Comparison of ENCODE assay signal across 8 mouse cellular contexts in the genomic region with DNA sequence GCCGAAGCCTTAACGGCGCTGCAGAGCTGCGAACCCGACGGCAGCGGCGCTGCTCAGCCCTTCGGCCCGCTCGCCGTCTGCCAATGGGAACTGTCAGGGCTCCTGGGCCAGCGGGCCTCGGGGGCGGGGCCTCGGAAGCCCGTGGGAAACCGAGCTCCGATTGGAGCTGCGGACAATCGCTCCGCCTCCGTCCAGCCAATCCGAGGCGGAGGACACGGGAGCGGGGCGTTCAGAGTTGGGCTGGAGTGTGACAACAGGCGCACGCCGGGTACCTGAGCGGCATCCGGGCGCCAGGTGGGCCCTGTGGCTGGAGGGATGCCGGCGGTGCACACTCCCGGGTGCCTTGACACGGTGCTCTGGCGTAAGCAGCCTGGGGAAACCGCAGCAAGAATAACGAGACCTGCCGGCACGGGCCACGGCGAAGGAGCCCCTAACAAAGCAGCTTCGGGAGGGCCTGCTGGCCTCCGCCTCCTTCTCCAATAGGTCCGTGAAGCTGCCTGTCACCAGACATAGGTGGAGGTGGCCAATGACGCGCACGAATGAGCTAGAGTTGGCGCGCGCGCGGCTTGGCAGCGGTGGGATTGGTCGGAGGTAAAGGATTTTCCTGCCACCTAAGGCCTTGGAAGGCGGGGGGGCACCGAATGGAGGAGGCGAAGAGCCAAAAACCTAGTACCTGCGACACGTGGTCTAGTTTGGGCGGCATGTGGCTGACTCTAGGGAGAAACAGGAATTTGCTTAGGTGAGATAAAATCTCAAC. TPM values are rescaled to one million over a fixed set of nuclear protein-coding genes. Genes with fewer than 3 reads are reported as not detected.
DNase-seq lines count a peak whose midpoint lies in the region; ATAC-seq and TF ChIP-seq lines count a peak whose summit lies in the region.

TSS of gene Tiam1 (minus strand) at position 10 of the 757 bp plus-strand sequence.

- no peaks in the 10 kb centered on the region for H3K27me3 ChIP-seq in ES-Bruce4 (ENCODE audit: control insufficient read depth, insufficient read depth, low read length, poor library complexity, severe bottlenecking)
- H3K27me3 ChIP-seq in forebrain, embryonic 11.5 days (ENCODE audit: control insufficient read depth, insufficient read depth, low read length) = no peaks in the 10 kb centered on the region
- H3K27me3 ChIP-seq in heart, embryonic 16.5 days (ENCODE audit: control insufficient read depth, insufficient read depth, low read length) = no peaks in the 10 kb centered on the region
- H3K27me3 ChIP-seq in liver, embryonic 13.5 days = peaks cover 21% of the 10 kb centered on the region
- no peaks in the 10 kb centered on the region for H3K27me3 ChIP-seq in stomach, embryonic 14.5 days (ENCODE audit: control insufficient read depth, insufficient read depth, low read length)

- H3K4me1 ChIP-seq in ES-Bruce4 (ENCODE audit: control insufficient read depth, insufficient read depth, low read length) = peaks cover 2% of the 10 kb centered on the region
- H3K4me1 ChIP-seq in forebrain, embryonic 11.5 days (replicated peaks; ENCODE audit: control insufficient read depth, insufficient read depth, low read length) = peaks cover 7% of the 10 kb centered on the region
- H3K4me1 ChIP-seq in heart, embryonic 16.5 days (ENCODE audit: control insufficient read depth, insufficient read depth, low read length) = peaks cover 11% of the 10 kb centered on the region
- peaks cover 45% of the 10 kb centered on the region for H3K4me1 ChIP-seq in liver, embryonic 13.5 days (replicated peaks)
- H3K4me1 ChIP-seq in stomach, embryonic 14.5 days (ENCODE audit: control insufficient read depth, insufficient read depth, low read length) = peaks cover 15% of the 10 kb centered on the region; the same call in 1 of the 2 replicates

- ATAC-seq in forebrain, embryonic 11.5 days (replicated peaks; ENCODE audit: low FRiP score) = peak; percentile 98
- ATAC-seq in heart, embryonic 16.5 days (replicated peaks; ENCODE audit: extremely low read depth, insufficient read depth, low FRiP score) = peak; percentile 96
- ATAC-seq in liver, embryonic 13.5 days (ENCODE audit: low read depth) = peak; percentile 95
- ATAC-seq in stomach, embryonic 14.5 days (ENCODE audit: insufficient number of reproducible peaks, insufficient read depth, low FRiP score, low read depth) = peak; percentile 97

- H3K9ac ChIP-seq in ES-Bruce4 (ENCODE audit: low read depth, poor library complexity, severe bottlenecking) = peak within 1 kb of the TSS; percentile 57
- H3K9ac ChIP-seq in forebrain, embryonic 11.5 days (ENCODE audit: low read length) = peak within 1 kb of the TSS; percentile 70
- peak within 1 kb of the TSS; percentile 86 for H3K9ac ChIP-seq in heart, embryonic 16.5 days (ENCODE audit: low read length)
- peak within 1 kb of the TSS; percentile 83 for H3K9ac ChIP-seq in liver, embryonic 13.5 days
- peak within 1 kb of the TSS; percentile 49 for H3K9ac ChIP-seq in stomach, embryonic 14.5 days (replicated peaks; ENCODE audit: low read depth, low read length)

- WGBS in forebrain, embryonic 11.5 days = under 1% methylated on average over 64 of the region's 64 CpGs
- WGBS in heart, embryonic 16.5 days = under 1% methylated on average over 64 of the region's 64 CpGs
- under 1% methylated on average over 64 of the region's 64 CpGs for WGBS in liver, embryonic 13.5 days (ENCODE audit: insufficient replicate concordance)
- 1% methylated on average over 64 of the region's 64 CpGs for WGBS in stomach, embryonic 14.5 days

- no peak for TF ChIP-seq EP300 in ES-Bruce4 (IDR thresholded peaks at IDR 0.05; ENCODE audit: insufficient read depth, low read depth, low read length)

- peak; percentile 97 for DNase-seq in c-Kit-positive CD71-positive TER-119-positive erythroid progenitor cells, embryonic 14.5 days (ENCODE audit: low spot score)
- DNase-seq in forebrain, embryonic 11.5 days (ENCODE audit: low spot score) = peak; percentile 98
- peak; percentile 98 to 99 for DNase-seq in kidney, postnatal 25 days
- DNase-seq in liver, embryonic 13.5 days = peak; percentile 97
- DNase-seq in natural killer cell, adult 2 months (ENCODE audit: low spot score in 2 of 2) = peak; percentile 89 to 95

- peak within 1 kb of the TSS; percentile 79 for H3K4me3 ChIP-seq in ES-Bruce4 (ENCODE audit: low read depth, low read length)
- peak within 1 kb of the TSS; percentile 55 for H3K4me3 ChIP-seq in forebrain, embryonic 11.5 days (ENCODE audit: low read depth, low read length)
- H3K4me3 ChIP-seq in heart, embryonic 16.5 days (ENCODE audit: low read length) = peak within 1 kb of the TSS; percentile 87
- H3K4me3 ChIP-seq in liver, embryonic 13.5 days (replicated peaks) = peak within 1 kb of the TSS; percentile 76
- H3K4me3 ChIP-seq in stomach, embryonic 14.5 days (ENCODE audit: low read depth, low read length) = peak within 1 kb of the TSS; percentile 64

- H3K27ac ChIP-seq in ES-Bruce4 (ENCODE audit: insufficient read depth, low read length) = 0 out of 2 replicates have a peak within 1 kb of the TSS, but pooled peaks have one; percentile 13
- peak within 1 kb of the TSS; percentile 79 for H3K27ac ChIP-seq in forebrain, embryonic 11.5 days (ENCODE audit: low read depth, low read length)
- peak within 1 kb of the TSS; percentile 83 for H3K27ac ChIP-seq in heart, embryonic 16.5 days (ENCODE audit: low read length)
- peak within 1 kb of the TSS; percentile 80 for H3K27ac ChIP-seq in liver, embryonic 13.5 days
- H3K27ac ChIP-seq in stomach, embryonic 14.5 days (ENCODE audit: low read length) = peak within 1 kb of the TSS; percentile 83

- TF ChIP-seq POLR2A in ES-Bruce4 (IDR thresholded peaks at IDR 0.05; ENCODE audit: insufficient read depth, low read length) = peak; percentile 23

- peak; percentile 5 for TF ChIP-seq CTCF in ES-Bruce4 (IDR thresholded peaks at IDR 0.05; ENCODE audit: low read depth, low read length)

- no peaks in the 10 kb centered on the region for H3K9me3 ChIP-seq in ES-Bruce4 (replicated peaks; ENCODE audit: control insufficient read depth, insufficient read depth, low read length, poor library complexity, severe bottlenecking)
- no peaks in the 10 kb centered on the region for H3K9me3 ChIP-seq in forebrain, embryonic 11.5 days (ENCODE audit: control insufficient read depth, low read length)
- H3K9me3 ChIP-seq in heart, embryonic 16.5 days (replicated peaks; ENCODE audit: control insufficient read depth, low read length) = no peaks in the 10 kb centered on the region
- no peaks in the 10 kb centered on the region for H3K9me3 ChIP-seq in liver, embryonic 13.5 days (replicated peaks)
- H3K9me3 ChIP-seq in stomach, embryonic 14.5 days (ENCODE audit: control insufficient read depth, low read depth, low read length) = no peaks in the 10 kb centered on the region

- H3K36me3 ChIP-seq in ES-Bruce4 (ENCODE audit: control insufficient read depth, insufficient read depth, low read length, poor library complexity, severe bottlenecking) = no peaks in the 10 kb centered on the region
- no peaks in the 10 kb centered on the region for H3K36me3 ChIP-seq in forebrain, embryonic 11.5 days (ENCODE audit: control insufficient read depth, insufficient read depth, low read length)
- no peaks in the 10 kb centered on the region for H3K36me3 ChIP-seq in heart, embryonic 16.5 days (ENCODE audit: control insufficient read depth, insufficient read depth)
- H3K36me3 ChIP-seq in liver, embryonic 13.5 days = no peaks in the 10 kb centered on the region
- H3K36me3 ChIP-seq in stomach, embryonic 14.5 days (ENCODE audit: control insufficient read depth, insufficient read depth, low read length) = no peaks in the 10 kb centered on the region

- H3K4me2 ChIP-seq in forebrain, embryonic 11.5 days (ENCODE audit: low read depth, low read length, severe bottlenecking) = peak within 1 kb of the TSS; percentile 59
- peak within 1 kb of the TSS; percentile 99 for H3K4me2 ChIP-seq in heart, embryonic 16.5 days (ENCODE audit: low read depth, low read length)
- peak within 1 kb of the TSS; percentile 99 for H3K4me2 ChIP-seq in liver, embryonic 13.5 days
- H3K4me2 ChIP-seq in stomach, embryonic 14.5 days (replicated peaks; ENCODE audit: low read depth, low read length) = peak within 1 kb of the TSS; percentile 98

RNA-seq across cellular contexts. Expression of gene Tiam1, which starts in this region (rescaled TPM):
- polyA plus RNA-seq in ES-Bruce4 (2011; ENCODE audit: insufficient read depth, insufficient read length, low read depth, missing spikeins) = 22.4 and 24.4 TPM in 2 replicates
- 22.7 and 30.4 TPM in 2 replicates for polyA plus RNA-seq in forebrain, embryonic 11.5 days (2014; fragmentation: Nextera tagmentation; extraction: Ambion mirVana)
- 6.9 and 9.4 TPM in 2 replicates for polyA plus RNA-seq in heart, embryonic 16.5 days (2015; fragmentation: Nextera tagmentation; extraction: Ambion mirVana)
- polyA plus RNA-seq in liver, embryonic 13.5 days (2015; fragmentation: Nextera tagmentation; extraction: Ambion mirVana) = 4.8 and 5.5 TPM in 2 replicates
- 34.6 and 38.4 TPM in 2 replicates for polyA plus RNA-seq in stomach, embryonic 14.5 days (2014; fragmentation: Nextera tagmentation; extraction: Ambion mirVana)

Comparison
In these comparisons a context has a peak if more than half of its experiments do, and no peak if none do; other contexts are left out.
1. Peak in every context shown above with its lines: DNase-seq, ATAC-seq, H3K4me3 ChIP-seq and H3K27ac ChIP-seq.
2. H3K27ac ChIP-seq: peak in every context shown above with its lines; median percentile 83 in heart, embryonic 16.5 days; 83 in stomach, embryonic 14.5 days; 80 in liver, embryonic 13.5 days; 79 in forebrain, embryonic 11.5 days; 13 in ES-Bruce4.